Mouse (Mus musculus): Measurements from ENCODE around the gene Crocc2. TPM values are rescaled to one million over a fixed set of nuclear protein-coding genes. Genes with fewer than 3 reads are reported as not detected.
"Not testable (repeated sequence)": the region's sequence is repeated elsewhere in the genome, so short reads cannot be mapped to it uniquely, and the experiment has no call there.

Crocc2 gene
- total and polyA plus RNA-seq, 3 experiments, result 0.09 to 0.35 TPM; not detected in 1

DNA sequence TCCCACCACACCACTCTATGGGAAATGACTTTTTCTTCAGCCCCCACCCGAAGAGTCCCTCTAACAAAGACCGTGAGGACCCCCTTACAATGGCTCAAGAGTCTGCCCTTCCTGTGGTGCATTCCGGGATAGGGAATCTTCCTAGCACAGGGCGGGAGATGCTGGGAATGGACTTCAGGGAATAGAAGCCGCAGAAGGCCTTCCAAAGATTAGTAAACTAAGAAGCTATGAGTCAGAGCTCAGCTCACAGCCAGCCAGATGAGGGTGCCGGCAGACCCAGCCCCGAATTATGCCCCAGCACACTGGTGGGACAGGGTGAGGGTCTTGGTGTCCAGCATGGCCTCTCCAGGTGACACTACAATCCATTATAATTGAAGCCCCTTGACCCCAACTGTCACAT is 13.8 kb downstream of the Crocc2 start:
- Histone ChIP-seq H3K4me3 (no peak overlapping the region), H3K4me1 (ENCODE audit: control insufficient read depth, insufficient read depth, low read length) (no peaks in the 10 kb centered on the region), H3K9ac (ENCODE audit: low read depth, low read length) (no peak overlapping the region), H3K27ac (no peak overlapping the region), H3K36me3 (ENCODE audit: control insufficient read depth, insufficient read depth, low read length) (no peaks in the 10 kb centered on the region), H3K27me3 (ENCODE audit: control insufficient read depth, insufficient read depth, low read length) (no peaks in the 10 kb centered on the region), H3K79me2 (replicated peaks; ENCODE audit: control insufficient read depth, insufficient read depth, low read length) (no peaks in the 10 kb centered on the region)
- 83% methylated on average over 7 of the region's 7 CpGs for whole genome bisulfite sequencing
- DNase-seq, result no peak
- TF ChIP-seq EP300 (IDR thresholded peaks at IDR 0.05; ENCODE audit: insufficient read depth, low read depth, low read length) (no peak), CTCF (IDR thresholded peaks at IDR 0.05) (no peak), POLR2A (IDR thresholded peaks at IDR 0.05; ENCODE audit: insufficient read depth, low read depth, low read length) (no peak)
- intact Hi-C loops (cut with DNase I), result no loop called here

DNA sequence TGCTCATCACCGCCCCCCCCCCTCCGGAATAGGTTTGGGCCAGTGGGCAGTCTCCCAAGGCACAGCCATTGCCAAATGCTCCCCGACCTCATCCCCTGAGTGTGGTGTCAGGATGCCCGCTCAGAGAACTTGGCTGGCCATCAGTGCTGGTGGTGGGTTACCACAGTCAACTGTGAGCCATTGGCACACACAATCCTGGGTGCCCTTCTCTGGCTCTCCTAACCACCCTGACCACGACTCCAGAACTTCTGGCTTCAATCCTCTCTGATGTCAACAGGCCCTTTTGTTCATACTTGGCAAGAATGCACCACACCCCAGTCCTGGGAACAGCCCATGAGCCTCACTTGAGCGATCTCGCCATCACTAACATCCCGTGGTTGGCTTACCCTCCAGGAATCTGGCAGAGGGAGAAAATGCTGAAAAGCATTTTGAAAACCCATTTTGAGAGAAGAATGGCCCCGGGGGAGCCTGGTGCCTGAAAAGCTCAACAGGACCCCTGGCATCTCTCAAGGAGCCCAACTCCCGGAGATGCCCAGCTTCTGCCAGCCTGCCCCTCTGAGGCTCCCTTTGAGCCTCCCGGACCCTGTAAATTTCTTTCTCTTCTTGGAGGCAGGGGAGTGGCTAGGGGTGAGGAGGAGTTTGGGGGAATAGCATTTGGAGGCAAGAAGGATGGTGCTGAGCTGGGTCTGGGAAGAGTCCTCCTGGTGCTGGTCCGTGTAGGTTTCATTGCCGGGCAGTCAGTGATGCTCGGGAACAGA is 15.7 kb downstream of the Crocc2 start:
- intact Hi-C loops (cut with DNase I), result no loop called here
- H3K79me2 ChIP-seq (replicated peaks; ENCODE audit: control insufficient read depth, insufficient read depth, low read length), result no peaks in the 10 kb centered on the region
- 63% methylated on average over 14 of the region's 14 CpGs for WGBS
- no peaks in the 10 kb centered on the region for H3K36me3 ChIP-seq (ENCODE audit: control insufficient read depth, insufficient read depth, low read length)
- no peak overlapping the region for H3K9ac ChIP-seq (ENCODE audit: low read depth, low read length)
- TF ChIP-seq POLR2A (IDR thresholded peaks at IDR 0.05; ENCODE audit: insufficient read depth, low read depth, low read length), result no peak
- TF ChIP-seq CTCF (IDR thresholded peaks at IDR 0.05), result no peak
- no peak for TF ChIP-seq EP300 (IDR thresholded peaks at IDR 0.05; ENCODE audit: insufficient read depth, low read depth, low read length)
- H3K4me1 ChIP-seq (ENCODE audit: control insufficient read depth, insufficient read depth, low read length), result no peaks in the 10 kb centered on the region
- no peak for DNase-seq
- no peak overlapping the region for H3K4me3 ChIP-seq
- no peak overlapping the region for H3K27ac ChIP-seq
- H3K27me3 ChIP-seq (ENCODE audit: control insufficient read depth, insufficient read depth, low read length), result no peaks in the 10 kb centered on the region

DNA sequence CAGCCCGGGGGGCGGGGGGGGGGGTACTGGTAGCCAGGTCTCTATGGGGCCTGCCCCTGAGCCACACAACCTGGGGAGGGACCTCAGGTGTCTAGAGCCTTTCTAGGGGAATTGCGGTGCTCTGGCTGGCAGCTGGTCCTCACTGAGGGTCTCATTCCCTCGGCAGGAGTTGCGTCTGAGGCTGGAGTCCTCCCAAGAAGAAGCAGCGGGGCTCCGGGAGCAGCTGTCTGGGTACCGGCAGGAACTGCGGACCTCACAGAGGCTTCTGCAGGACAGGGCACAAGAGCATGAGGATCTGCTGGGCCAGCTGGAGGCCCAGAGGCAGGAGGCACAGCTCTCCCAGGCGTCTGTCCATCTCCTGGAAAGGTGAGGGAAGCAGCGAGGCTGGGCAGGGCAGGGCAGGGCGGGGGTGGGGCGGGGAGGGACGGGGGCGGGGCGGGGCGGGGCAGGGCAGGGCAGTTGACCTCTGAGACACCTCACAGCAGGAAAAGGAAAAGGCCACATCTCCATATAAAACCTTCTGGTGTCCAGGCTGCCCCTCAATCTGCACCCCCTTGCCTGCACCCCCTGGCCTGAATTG is 22.3 kb downstream of the Crocc2 start:
- H3K79me2 ChIP-seq (replicated peaks; ENCODE audit: control insufficient read depth, insufficient read depth, low read length), result no peaks in the 10 kb centered on the region

DNA sequence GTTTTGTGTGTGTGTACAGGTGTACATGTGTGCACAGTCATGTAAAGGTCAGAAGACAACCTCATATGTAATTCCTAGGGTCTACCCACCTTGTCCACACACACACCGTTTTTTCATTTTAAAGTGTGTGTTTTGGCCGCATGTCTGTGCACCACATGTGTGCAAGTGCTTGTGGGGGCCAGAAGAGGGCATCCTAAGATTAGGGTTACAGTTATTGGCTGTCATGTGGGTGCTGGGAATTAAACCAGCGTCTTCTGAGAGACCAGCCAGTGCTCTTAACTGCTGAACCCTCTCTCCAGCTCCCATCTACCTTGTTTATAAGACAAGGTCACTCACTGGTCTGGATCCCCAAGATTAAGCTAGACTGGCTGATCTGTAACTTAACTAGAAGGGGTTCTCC is 26.4 kb downstream of the Crocc2 start:
- Histone ChIP-seq H3K9ac (ENCODE audit: low read depth, low read length) (no peak overlapping the region), H3K79me2 (replicated peaks; ENCODE audit: control insufficient read depth, insufficient read depth, low read length) (no peaks in the 10 kb centered on the region), H3K36me3 (ENCODE audit: control insufficient read depth, insufficient read depth, low read length) (no peaks in the 10 kb centered on the region), H3K4me3 (no peak overlapping the region), H3K27me3 (ENCODE audit: control insufficient read depth, insufficient read depth, low read length) (no peaks in the 10 kb centered on the region), H3K27ac (no peak overlapping the region), H3K4me1 (ENCODE audit: control insufficient read depth, insufficient read depth, low read length) (no peaks in the 10 kb centered on the region)
- WGBS, result 81% methylated on average over 3 of the region's 3 CpGs
- no peak for TF ChIP-seq CTCF (IDR thresholded peaks at IDR 0.05)
- TF ChIP-seq EP300 (IDR thresholded peaks at IDR 0.05; ENCODE audit: insufficient read depth, low read depth, low read length), result no peak
- no peak for DNase-seq
- intact Hi-C loops (cut with DNase I), result no loop called here

More for the DNA sequence above, 22.3 kb downstream of the Crocc2 start:
- Histone ChIP-seq H3K36me3 (ENCODE audit: control insufficient read depth, insufficient read depth, low read length) (no peaks in the 10 kb centered on the region), H3K27ac (no peak overlapping the region), H3K9ac (ENCODE audit: low read depth, low read length) (no peak overlapping the region), H3K27me3 (ENCODE audit: control insufficient read depth, insufficient read depth, low read length) (no peaks in the 10 kb centered on the region), H3K4me1 (ENCODE audit: control insufficient read depth, insufficient read depth, low read length) (no peaks in the 10 kb centered on the region), H3K4me3 (no peak overlapping the region)
- WGBS, result 34% methylated on average over 11 of the region's 17 CpGs
- no peak for DNase-seq
- no peak for TF ChIP-seq POLR2A (IDR thresholded peaks at IDR 0.05; ENCODE audit: insufficient read depth, low read depth, low read length)
- TF ChIP-seq EP300 (IDR thresholded peaks at IDR 0.05; ENCODE audit: insufficient read depth, low read depth, low read length), result no peak
- TF ChIP-seq CTCF (IDR thresholded peaks at IDR 0.05), result no peak
- intact Hi-C loops (cut with DNase I), result no loop called here

DNA sequence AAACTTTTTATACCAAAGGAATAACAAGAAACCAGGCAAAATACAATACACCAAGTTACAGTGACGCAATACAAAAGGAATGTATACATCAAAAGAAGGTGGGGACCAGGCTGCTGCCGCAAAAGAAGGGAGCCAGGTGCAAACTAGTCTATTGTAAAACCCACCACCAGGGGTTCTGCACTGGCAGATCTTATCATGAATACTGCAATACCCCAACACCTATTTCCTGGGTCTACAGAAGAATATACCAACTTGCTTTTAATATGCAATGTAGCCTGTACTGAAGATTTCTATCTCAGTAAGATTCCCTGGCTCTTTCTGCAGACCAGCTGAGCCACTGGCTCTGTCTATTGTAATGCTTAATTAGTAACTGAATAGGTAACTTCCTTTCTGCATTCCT is 28.9 kb downstream of the Crocc2 start:
- H3K4me1 ChIP-seq (ENCODE audit: control insufficient read depth, insufficient read depth, low read length); H3K27ac ChIP-seq; H3K27me3 ChIP-seq (ENCODE audit: control insufficient read depth, insufficient read depth, low read length); H3K36me3 ChIP-seq (ENCODE audit: control insufficient read depth, insufficient read depth, low read length); DNase-seq; intact Hi-C loops (cut with DNase I); H3K79me2 ChIP-seq (replicated peaks; ENCODE audit: control insufficient read depth, insufficient read depth, low read length); H3K9ac ChIP-seq (ENCODE audit: low read depth, low read length); H3K4me3 ChIP-seq: not testable (repeated sequence)
- 78% methylated on average over 2 of the region's 2 CpGs for WGBS

DNA sequence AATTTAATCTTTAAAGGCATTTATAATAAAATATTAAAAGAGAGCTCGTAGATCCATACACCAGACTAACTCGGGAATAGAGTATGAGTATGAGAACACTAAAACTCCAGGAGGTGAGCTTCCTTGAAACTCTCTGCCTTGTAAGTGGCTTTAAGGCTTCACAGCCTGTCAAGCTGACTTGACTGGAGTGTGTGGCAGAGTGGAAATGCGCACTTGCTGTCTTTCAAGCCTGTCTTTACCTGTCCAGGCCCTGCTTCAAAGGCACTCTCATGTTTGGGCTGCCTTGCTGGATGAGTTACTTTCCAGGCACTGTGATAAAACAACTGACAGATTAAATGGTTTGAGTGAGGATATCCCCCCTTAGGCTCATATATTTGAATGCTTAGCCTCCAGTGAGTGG is 29.4 kb downstream of the Crocc2 start:
- TF ChIP-seq EP300 (IDR thresholded peaks at IDR 0.05; ENCODE audit: insufficient read depth, low read depth, low read length) (no peak), CTCF (IDR thresholded peaks at IDR 0.05) (no peak), POLR2A (IDR thresholded peaks at IDR 0.05; ENCODE audit: insufficient read depth, low read depth, low read length) (no peak)
- no peaks in the 10 kb centered on the region for H3K27me3 ChIP-seq (ENCODE audit: control insufficient read depth, insufficient read depth, low read length)
- H3K4me1 ChIP-seq (ENCODE audit: control insufficient read depth, insufficient read depth, low read length), result no peaks in the 10 kb centered on the region
- H3K9ac ChIP-seq (ENCODE audit: low read depth, low read length), result no peak overlapping the region
- H3K27ac ChIP-seq, result no peak overlapping the region
- no peak overlapping the region for H3K4me3 ChIP-seq
- intact Hi-C loops (cut with DNase I), result no loop called here
- H3K36me3 ChIP-seq (ENCODE audit: control insufficient read depth, insufficient read depth, low read length), result no peaks in the 10 kb centered on the region
- WGBS, result 84% methylated on average over 3 of the region's 3 CpGs
- no peaks in the 10 kb centered on the region for H3K79me2 ChIP-seq (replicated peaks; ENCODE audit: control insufficient read depth, insufficient read depth, low read length)
- DNase-seq, result no peak

All from heart, adult 2 months (tissue).